Mouse (Mus musculus) cerebellum, adult 9-10 months (tissue): ENCODE measurements around the gene Riok1.
A peak's percentile ranks its signal among the peaks of the same experiment; 100 is the strongest.

Source experiments
- DNase-seq: peaks from one replicate; pipeline ENCODE4 v3.0.0; 2022

Gene Riok1

DNA sequence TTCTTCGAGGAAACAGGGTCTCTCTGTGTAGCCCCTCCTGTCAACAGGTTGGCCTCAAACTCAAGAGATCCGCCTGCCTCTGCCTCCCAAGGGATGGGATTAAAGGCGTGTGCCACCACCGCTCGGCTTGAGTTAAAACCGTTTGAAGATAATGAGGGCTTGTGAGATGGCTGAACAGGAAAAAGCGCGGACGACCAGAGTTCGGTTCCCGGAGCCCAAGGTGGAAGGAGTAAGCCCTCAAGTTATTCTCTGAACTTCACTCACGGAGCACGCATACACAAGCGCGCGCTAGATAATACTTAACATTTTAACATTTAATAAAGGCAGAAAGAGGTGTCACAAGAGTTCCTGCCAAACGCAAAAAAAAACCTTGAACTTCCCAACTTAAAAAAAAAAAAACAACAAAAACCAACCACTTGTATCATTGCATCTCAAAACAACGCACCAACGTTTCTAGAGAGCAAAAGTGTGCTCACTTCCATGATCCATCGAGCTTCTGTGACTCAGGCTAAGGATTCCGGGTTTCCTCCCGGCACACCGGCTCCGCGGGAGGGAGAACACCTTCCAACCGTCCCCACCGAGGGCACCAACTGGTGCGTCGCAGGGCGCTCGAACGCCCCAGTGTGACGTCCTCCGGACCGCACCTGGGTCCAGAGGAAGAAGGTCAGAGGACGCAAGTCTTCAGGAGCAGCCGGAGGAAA lies at the start of gene Riok1:
Riok1 (plus strand) TSS at position 653 of the 701 bp plus-strand sequence.
- no peak for DNase-seq

DNA sequence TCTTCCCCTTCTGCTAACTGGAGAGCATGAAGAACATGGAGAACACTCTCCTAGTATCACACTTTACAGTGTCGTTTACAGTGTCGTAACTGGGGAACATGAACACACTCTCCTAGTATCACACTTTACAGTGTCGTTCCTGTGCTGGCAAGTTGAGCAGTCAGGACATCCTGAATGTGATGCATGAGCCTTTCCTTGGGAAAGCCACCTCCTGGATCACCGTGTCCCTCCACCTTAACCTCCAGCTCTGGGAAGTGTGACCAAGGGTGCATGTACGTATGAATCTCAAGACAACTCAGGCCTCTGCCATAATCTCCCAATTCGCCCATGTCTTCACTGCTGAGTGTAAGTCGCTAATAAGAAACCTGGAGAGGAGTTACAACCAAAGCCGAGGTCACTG lies 47.1 kb upstream of the Riok1 start:
- DNase-seq: no peak

GRCm38 (mm10) chr13:37992638-37993371 lies 44.0 kb upstream of the Riok1 start:
- peak; percentile 22 for DNase-seq

GRCm38 (mm10) chr13:37993376-37993703 lies 43.5 kb upstream of the Riok1 start:
- DNase-seq: peak; percentile 41

- peak; percentile 96 for DNase-seq
These were observed 42.9 kb upstream of the Riok1 start, which contains the start of gene Ssr1 for GRCm38 (mm10) chr13:37993704-37994404. Gene Ssr1 (minus strand): TSS chr13:37994217.

- DNase-seq: no peak
These were observed 42.4 kb upstream of the Riok1 start for GRCm38 (mm10) chr13:37994405-37994749.

DNA sequence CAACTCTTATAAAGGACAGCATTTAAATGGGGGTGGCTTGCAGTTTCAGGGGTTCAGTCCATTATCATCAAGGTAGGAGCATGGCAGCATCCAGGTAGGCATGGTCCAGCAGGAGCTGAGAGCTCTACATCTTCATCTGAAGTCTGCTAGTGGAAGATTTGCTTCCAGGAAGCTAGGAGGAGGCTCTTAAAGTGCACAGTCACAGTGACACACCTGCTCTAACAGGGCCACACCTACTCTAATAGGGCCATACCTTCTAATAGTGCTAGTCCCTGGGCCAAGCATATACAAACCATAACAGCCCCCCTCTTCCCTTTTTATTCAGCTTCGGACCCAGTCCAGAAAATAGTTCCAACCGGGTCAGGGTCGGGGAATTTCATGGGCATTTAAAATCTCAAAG lies 37.1 kb upstream of the Riok1 start:
- DNase-seq: no peak

DNA sequence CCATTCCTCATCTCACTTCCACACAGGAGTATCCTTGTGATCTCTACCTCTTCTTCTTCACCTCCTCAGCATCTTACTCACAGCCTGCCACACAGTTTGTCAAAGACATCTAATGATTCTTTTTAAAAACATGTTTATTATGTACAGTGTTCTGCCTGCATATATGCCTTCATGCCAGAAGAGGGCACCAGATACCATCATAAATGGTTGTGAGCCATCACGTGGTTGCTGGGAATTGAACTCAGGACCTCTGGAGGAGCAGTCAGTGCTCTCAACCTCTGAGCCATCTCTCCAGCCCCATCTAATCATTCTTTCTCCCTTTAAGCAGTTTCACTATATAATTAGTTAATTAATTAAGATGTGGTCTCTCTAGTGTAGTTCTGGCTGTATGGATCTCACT lies 34.3 kb upstream of the Riok1 start:
- DNase-seq: no peak

GRCm38 (mm10) chr13:38007972-38008371 lies 28.8 kb upstream of the Riok1 start:
- no peak for DNase-seq

- DNase-seq: no peak
These were observed 26.9 kb upstream of the Riok1 start for GRCm38 (mm10) chr13:38009721-38010408.

DNA sequence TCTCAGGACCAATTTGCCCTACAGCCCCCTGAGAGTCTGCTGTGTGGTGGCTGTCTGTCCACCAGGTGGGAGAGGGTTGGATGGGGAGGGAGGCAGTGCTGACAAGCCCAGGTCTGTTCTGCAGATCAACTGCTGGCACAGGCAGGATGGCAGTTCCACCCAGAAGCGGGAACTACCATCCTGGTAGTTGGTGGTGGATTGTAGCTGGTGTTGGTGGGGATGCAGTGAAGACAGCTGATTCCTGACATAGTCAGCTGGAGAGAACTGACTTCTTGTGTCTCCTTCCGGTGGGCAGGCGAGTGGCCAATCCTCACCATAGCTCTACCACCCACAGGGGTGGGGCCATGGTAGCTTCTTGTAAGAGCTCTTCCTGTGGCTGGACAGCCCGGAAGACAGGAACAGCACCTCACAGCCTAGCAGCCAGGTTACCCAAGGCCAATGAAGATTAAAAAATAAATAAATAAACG lies 26.3 kb upstream of the Riok1 start:
- DNase-seq: no peak

DNA sequence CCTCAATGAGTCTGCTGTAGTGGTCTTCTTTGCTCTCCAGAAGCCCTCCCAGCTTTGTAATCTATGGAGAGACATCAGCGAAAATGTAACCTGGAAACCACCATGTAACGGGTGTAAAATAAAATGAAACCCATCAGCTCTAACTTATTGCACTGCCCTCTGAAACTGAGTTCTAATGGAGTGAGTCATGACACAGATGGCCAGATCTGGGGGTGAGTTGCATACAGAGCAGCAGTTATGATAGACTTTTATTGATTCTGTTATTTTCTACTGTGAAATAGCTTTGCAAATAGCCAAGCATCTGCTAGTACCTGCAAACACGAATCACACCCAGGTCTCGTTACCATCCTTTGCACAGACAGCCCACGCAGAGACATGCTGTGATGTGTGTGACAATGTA lies 24.4 kb upstream of the Riok1 start:
- no peak for DNase-seq

- DNase-seq: no peak
These were observed 21.2 kb upstream of the Riok1 start for GRCm38 (mm10) chr13:38015591-38015990.

GRCm38 (mm10) chr13:38018791-38019190 lies 18.0 kb upstream of the Riok1 start:
- no peak for DNase-seq

DNA sequence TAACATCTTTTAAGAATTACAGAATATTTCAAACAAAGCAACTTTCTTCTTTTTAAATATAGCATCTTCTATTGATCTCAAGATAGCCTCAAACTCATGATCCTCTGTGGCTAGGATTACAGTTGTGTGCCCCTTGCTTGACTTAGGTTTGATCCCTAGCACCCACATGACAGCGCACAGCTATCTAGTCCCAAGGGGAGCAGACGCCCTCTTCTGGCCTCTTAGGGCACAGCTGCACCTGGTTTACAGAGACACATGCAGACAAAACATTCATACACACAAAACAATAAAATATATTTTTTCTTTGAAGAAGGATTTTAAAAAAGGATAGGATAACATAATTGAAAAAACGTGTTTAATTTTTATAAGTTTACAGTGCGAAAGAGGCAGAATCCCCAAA lies 10.9 kb upstream of the Riok1 start:
- DNase-seq: no peak

DNA sequence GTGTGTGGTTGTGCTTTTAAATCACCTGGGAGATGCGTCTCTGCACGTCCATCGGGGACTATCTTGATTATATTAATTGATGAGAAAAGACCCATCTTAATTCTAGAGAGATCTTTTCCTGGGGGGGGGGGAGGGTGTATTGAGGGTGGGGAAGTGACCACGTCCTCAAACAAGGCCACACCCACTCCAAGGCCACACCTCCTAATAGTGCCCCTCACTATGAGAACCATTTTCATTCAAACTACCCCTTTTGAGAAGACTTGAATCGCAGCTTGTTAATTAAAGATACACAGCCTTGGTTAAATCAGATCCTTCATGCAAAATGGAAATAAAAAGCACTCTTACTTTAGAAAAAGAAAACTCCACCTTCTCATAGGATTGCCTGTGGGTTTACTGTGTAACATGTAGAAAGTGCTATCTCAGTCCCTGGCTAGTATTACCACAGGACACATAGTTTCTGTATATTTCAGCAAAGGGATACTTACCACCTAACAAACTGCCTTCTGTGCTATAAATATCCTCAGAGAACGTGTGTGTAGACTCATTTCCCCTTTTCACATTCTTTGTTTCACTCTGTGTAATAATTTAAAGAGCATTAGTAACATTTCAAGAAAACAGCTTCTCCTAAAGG lies 9.1 kb upstream of the Riok1 start:
- DNase-seq: no peak

GRCm38 (mm10) chr13:38028407-38028806 lies 8.4 kb upstream of the Riok1 start:
- DNase-seq: no peak

GRCm38 (mm10) chr13:38037044-38037687 lies 371 bp downstream of the Riok1 start, which contains the start of gene Cage1:
Gene Cage1 (minus strand): TSS chr13:38037069.
- DNase-seq: peak; percentile 98

DNA sequence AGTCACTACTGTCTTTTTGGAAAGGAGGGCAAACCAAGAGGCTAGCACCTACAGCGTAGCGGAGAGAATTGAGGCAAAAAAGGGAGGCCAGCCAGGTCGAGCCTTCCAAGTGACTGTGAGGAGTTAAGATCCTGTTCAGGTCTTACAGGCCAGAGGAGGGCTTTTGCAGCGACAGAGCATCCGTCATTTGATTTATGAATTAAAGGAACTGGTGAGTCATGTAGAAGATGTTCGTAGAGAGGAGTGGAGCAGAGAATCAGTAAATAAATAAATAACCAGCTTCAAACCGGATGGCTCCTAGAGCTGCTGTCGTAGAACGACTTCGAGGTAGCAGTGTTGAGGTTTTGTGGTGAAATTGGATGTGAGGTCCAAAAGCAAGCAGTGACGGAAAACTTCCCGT lies 1.0 kb downstream of the Riok1 start:
- DNase-seq: no peak

- DNase-seq: no peak
These were observed 13.1 kb downstream of the Riok1 start for GRCm38 (mm10) chr13:38049888-38050287.

- DNase-seq: no peak
These were observed 25.9 kb downstream of the Riok1 start for GRCm38 (mm10) chr13:38062678-38063077.
